Mouse (Mus musculus) hindbrain, embryonic 10.5 days (tissue): ENCODE measurements at regions not wholly inside any gene's neighbourhood (a gene's known extent, or its start where the extent isn't known, plus 50 kb on each side); places are given as distances from the start of the nearest gene placed in this dataset.

Experiments
- DNase-seq: peaks from one replicate; pipeline ENCODE4 v3.0.0-alpha.2; 2017; ENCODE audit warnings: low spot score
- H3K27ac ChIP-seq: fragments of 300-500 bp; sonication (generic); 2 replicates; pipeline ENCODE4 v1.5.1; 2016; ENCODE audit warnings: mild to moderate bottlenecking, moderate library complexity
- H3K27me3 ChIP-seq: fragments of 300-500 bp; sonication (generic); 2 replicates; pipeline ENCODE4 v1.6.1; 2016; ENCODE audit warnings: mild to moderate bottlenecking; ENCODE audit not compliant: poor library complexity, insufficient read depth, severe bottlenecking
- H3K36me3 ChIP-seq: fragments of 300-500 bp; sonication (generic); 2 replicates; pipeline ENCODE4 v1.6.1; 2016; ENCODE audit warnings: mild to moderate bottlenecking, moderate library complexity
- H3K4me1 ChIP-seq: fragments of 300-500 bp; sonication (generic); replicated peaks from 2 replicates; pipeline ENCODE4 v1.6.1; 2016; ENCODE audit warnings: mild to moderate bottlenecking
- H3K4me3 ChIP-seq: fragments of 300-500 bp; sonication (generic); 2 replicates; pipeline ENCODE4 v1.5.1; 2016; ENCODE audit warnings: mild to moderate bottlenecking, moderate library complexity
- H3K9me3 ChIP-seq: fragments of 300-500 bp; sonication (generic); 2 replicates; pipeline ENCODE4 v1.6.1; 2016; ENCODE audit warnings: mild to moderate bottlenecking, moderate library complexity
- WGBS: fragments of 180-500 bp; shearing (Covaris S2); methylation state at CpG from one replicate; pipeline ENCODE4 v1.1.7; 2016; 5-methylcytosine and 5-hydroxymethylcytosine counted together

GRCm38 (mm10) chr2:74152534-74153246 lies 241.6 kb upstream of the Atp5g3 start:
- 50% methylated on average over 8 of the region's 8 CpGs for WGBS
- no peak for DNase-seq

GRCm38 (mm10) chr2:74147193-74147592 lies 236.1 kb upstream of the Atp5g3 start:
- Histone ChIP-seq H3K4me1 (no peaks in the 10 kb centered on the region), H3K9me3 (no peaks in the 10 kb centered on the region), H3K27ac (no peak overlapping the region), H3K27me3 (no peaks in the 10 kb centered on the region), H3K4me3 (no peak overlapping the region), H3K36me3 (no peaks in the 10 kb centered on the region)
- DNase-seq: no peak
- 88% methylated on average over 4 of the region's 4 CpGs for WGBS

More at GRCm38 (mm10) chr2:74152534-74153246, 241.6 kb upstream of the Atp5g3 start:
- Histone ChIP-seq H3K4me1 (peaks cover 12% of the 10 kb centered on the region), H3K9me3 (no peaks in the 10 kb centered on the region), H3K36me3 (no peaks in the 10 kb centered on the region), H3K4me3 (no peak overlapping the region), H3K27ac (peak overlapping the region; percentile 67), H3K27me3 (no peaks in the 10 kb centered on the region)

- H3K4me3 ChIP-seq: no peak overlapping the region
- H3K9me3 ChIP-seq: no peaks in the 10 kb centered on the region
- peaks cover 28% of the 10 kb centered on the region for H3K4me1 ChIP-seq
- DNase-seq: no peak
- peaks cover 15% of the 10 kb centered on the region; the same call in 1 of the 2 replicates for H3K27me3 ChIP-seq
- H3K27ac ChIP-seq: no peak overlapping the region; the same call in 1 of the 2 replicates
- 20% methylated on average over 9 of the region's 9 CpGs for WGBS
- H3K36me3 ChIP-seq: no peaks in the 10 kb centered on the region
These were observed 225.5 kb upstream of the Atp5g3 start for GRCm38 (mm10) chr2:74136624-74137003.

GRCm38 (mm10) chr2:74135963-74136623 lies 225.0 kb upstream of the Atp5g3 start:
- Histone ChIP-seq H3K9me3 (no peaks in the 10 kb centered on the region), H3K36me3 (no peaks in the 10 kb centered on the region), H3K27me3 (peaks cover 20% of the 10 kb centered on the region; the same call in 1 of the 2 replicates), H3K27ac (no peak overlapping the region), H3K4me1 (peaks cover 32% of the 10 kb centered on the region), H3K4me3 (no peak overlapping the region)
- no peak for DNase-seq
- WGBS: 49% methylated on average over 15 of the region's 15 CpGs

GRCm38 (mm10) chr2:74130141-74130588 lies 219.0 kb upstream of the Atp5g3 start:
- Histone ChIP-seq H3K4me1 (peaks cover 44% of the 10 kb centered on the region), H3K27me3 (peaks cover 30% of the 10 kb centered on the region), H3K9me3 (no peaks in the 10 kb centered on the region), H3K36me3 (no peaks in the 10 kb centered on the region), H3K4me3 (peak overlapping the region; percentile 50), H3K27ac (peak overlapping the region; percentile 74)
- 10% methylated on average over 8 of the region's 8 CpGs for WGBS
- peak; percentile 31 for DNase-seq

GRCm38 (mm10) chr2:74128782-74129538 lies 217.8 kb upstream of the Atp5g3 start:
- no peaks in the 10 kb centered on the region for H3K36me3 ChIP-seq
- WGBS: under 1% methylated on average over 14 of the region's 14 CpGs
- peaks cover 26% of the 10 kb centered on the region for H3K27me3 ChIP-seq
- peak overlapping the region; percentile 50 for H3K4me3 ChIP-seq
- peaks cover 42% of the 10 kb centered on the region for H3K4me1 ChIP-seq
- H3K27ac ChIP-seq: peak overlapping the region; percentile 74
- H3K9me3 ChIP-seq: no peaks in the 10 kb centered on the region
- peak; percentile 56 for DNase-seq

GRCm38 (mm10) chr2:74127136-74127535 lies 216.0 kb upstream of the Atp5g3 start:
- WGBS: 91% methylated on average over 4 of the region's 4 CpGs
- DNase-seq: no peak
- H3K27ac ChIP-seq: 0 out of 2 replicates have a peak overlapping the region, but pooled peaks have one; percentile 12
- H3K27me3 ChIP-seq: peaks cover 26% of the 10 kb centered on the region
- H3K4me1 ChIP-seq: peaks cover 55% of the 10 kb centered on the region
- H3K4me3 ChIP-seq: no peak overlapping the region
- no peaks in the 10 kb centered on the region for H3K9me3 ChIP-seq
- H3K36me3 ChIP-seq: no peaks in the 10 kb centered on the region

- WGBS: 57% methylated on average over 2 of the region's 2 CpGs
- no peak for DNase-seq
- Histone ChIP-seq H3K36me3 (no peaks in the 10 kb centered on the region), H3K4me1 (peaks cover 54% of the 10 kb centered on the region), H3K27ac (no peak overlapping the region), H3K27me3 (peaks cover 11% of the 10 kb centered on the region), H3K9me3 (no peaks in the 10 kb centered on the region), H3K4me3 (no peak overlapping the region)
These were observed 213.1 kb upstream of the Atp5g3 start for GRCm38 (mm10) chr2:74124252-74124651.

GRCm38 (mm10) chr2:74123360-74124074 lies 212.4 kb upstream of the Atp5g3 start:
- 30% methylated on average over 6 of the region's 6 CpGs for WGBS

GRCm38 (mm10) chr2:74122937-74123336 lies 211.8 kb upstream of the Atp5g3 start:
- H3K4me1 ChIP-seq: peaks cover 49% of the 10 kb centered on the region
- 0 out of 2 replicates have a peak overlapping the region, but pooled peaks have one; percentile 23 for H3K27ac ChIP-seq
- no peaks in the 10 kb centered on the region for H3K36me3 ChIP-seq
- no peaks in the 10 kb centered on the region for H3K9me3 ChIP-seq
- H3K4me3 ChIP-seq: no peak overlapping the region
- H3K27me3 ChIP-seq: peaks cover 11% of the 10 kb centered on the region
- no peak for DNase-seq
- 60% methylated on average over 2 of the region's 2 CpGs for WGBS

More at GRCm38 (mm10) chr2:74123360-74124074, 212.4 kb upstream of the Atp5g3 start:
- Histone ChIP-seq H3K4me1 (peaks cover 54% of the 10 kb centered on the region), H3K4me3 (no peak overlapping the region), H3K9me3 (no peaks in the 10 kb centered on the region), H3K36me3 (no peaks in the 10 kb centered on the region), H3K27me3 (peaks cover 11% of the 10 kb centered on the region), H3K27ac (no peak overlapping the region)
- no peak for DNase-seq

GRCm38 (mm10) chr2:74120051-74120450 lies 208.9 kb upstream of the Atp5g3 start:
- no peak overlapping the region for H3K4me3 ChIP-seq
- 40% methylated on average over 10 of the region's 10 CpGs for WGBS
- no peaks in the 10 kb centered on the region for H3K27me3 ChIP-seq
- DNase-seq: peak; percentile 39
- peaks cover 48% of the 10 kb centered on the region for H3K4me1 ChIP-seq
- no peaks in the 10 kb centered on the region for H3K36me3 ChIP-seq
- peak overlapping the region; percentile 85 for H3K27ac ChIP-seq
- H3K9me3 ChIP-seq: no peaks in the 10 kb centered on the region
